Comparison of ENCODE assay signal across 12 mouse cellular contexts in genomic region chr14:61242611-61243010, GRCm38 (mm10). TPM values are rescaled to one million over a fixed set of nuclear protein-coding genes. Genes with fewer than 3 reads are reported as not detected.
DNase-seq lines count a peak whose midpoint lies in the region; ATAC-seq and TF ChIP-seq lines count a peak whose summit lies in the region.
"Had no signal": no experiment of that assay in that cellular context is flagged by ENCODE, and none has a peak within 500 bp of the region (broad histone marks: within the 10 kb centered on the region; RNA-seq: fewer than 3 reads in every experiment).

No protein-coding gene starts in this region.

- no peak for TF ChIP-seq POLR2A in MEL (IDR thresholded peaks at IDR 0.05; ENCODE audit: control insufficient read depth in 1 of 2, insufficient read depth in 1 of 2, low read depth in 1 of 2, low read length in 2 of 2, poor library complexity in 1 of 2)

- peak; percentile 36 for DNase-seq in CD4-positive, CD25-positive, alpha-beta regulatory T cell, adult 2 months (ENCODE audit: low read depth, low spot score)
- no peak for DNase-seq in layer of hippocampus, adult 2 months (ENCODE audit: low spot score in 2 of 2)
- DNase-seq in layer of hippocampus, adult 8-10 months (ENCODE audit: low spot score in 2 of 2), result no peak
- DNase-seq in MEL (ENCODE audit: low read depth, low spot score), result peak; percentile 64
- DNase-seq in left cerebral cortex, postnatal 25 days (ENCODE audit: low spot score in 2 of 2), result no peak
- DNase-seq in spleen, postnatal 14 days (ENCODE audit: low spot score in 2 of 2), result no peak
- DNase-seq: heart, postnatal 36 days; layer of hippocampus, postnatal 36 days had no signal

- no peaks in the 10 kb centered on the region for H3K4me1 ChIP-seq in MEL (ENCODE audit: control insufficient read depth in 1 of 2, insufficient read depth in 2 of 2, low read length in 2 of 2)
- H3K4me1 ChIP-seq: forebrain, embryonic 10.5 days; midbrain, embryonic 12.5 days had no signal

- H3K79me2 ChIP-seq in MEL (ENCODE audit: control insufficient read depth, insufficient read depth, low read length, poor library complexity), result no peaks in the 10 kb centered on the region

- H3K27ac ChIP-seq in layer of hippocampus, adult 2 months, result no peak overlapping the region
- H3K27ac ChIP-seq in MEL (ENCODE audit: control insufficient read depth, low read depth, low read length), result no peak overlapping the region
- H3K27ac ChIP-seq: forebrain, embryonic 10.5 days; midbrain, embryonic 12.5 days had no signal

- no peaks in the 10 kb centered on the region for H3K9me3 ChIP-seq in MEL (replicated peaks; ENCODE audit: insufficient read depth, low read length)

- no peak overlapping the region for H3K9ac ChIP-seq in MEL (ENCODE audit: control insufficient read depth, low read depth, low read length, poor library complexity, severe bottlenecking)
- H3K9ac ChIP-seq: midbrain, embryonic 12.5 days had no signal

- no peaks in the 10 kb centered on the region for H3K36me3 ChIP-seq in MEL (ENCODE audit: control insufficient read depth in 1 of 2, insufficient read depth in 2 of 2, low read length in 2 of 2)
- H3K36me3 ChIP-seq: forebrain, embryonic 10.5 days; midbrain, embryonic 12.5 days had no signal

- no peak for TF ChIP-seq EP300 in MEL (IDR thresholded peaks at IDR 0.05; ENCODE audit: low read depth in 1 of 2, low read length in 2 of 2)

- no peak for ATAC-seq in CD4-positive, CD25-positive, alpha-beta regulatory T cell, adult 4 months
- peak; percentile 80 for ATAC-seq in megakaryocyte progenitor cell, adult 5-6 weeks (replicated peaks; ENCODE audit: poor library complexity)

- TF ChIP-seq CTCF in layer of hippocampus, adult 2 months (conservative IDR thresholded peaks at IDR 0.05), result peak; percentile 69
- TF ChIP-seq CTCF in MEL (IDR thresholded peaks at IDR 0.05 in 2 of 3, conservative IDR thresholded peaks at IDR 0.05 in 1 of 3; ENCODE audit: control insufficient read depth in 1 of 3, insufficient read depth in 1 of 3, low read depth in 2 of 3, low read length in 3 of 3, poor library complexity in 1 of 3, severe bottlenecking in 1 of 3), result peak in 2 of 3 experiments; percentile 39; a peak in 4 of 6 replicates

- peak; percentile 26 for TF ChIP-seq RAD21 in MEL (IDR thresholded peaks at IDR 0.05; ENCODE audit: low read depth, low read length)

- no peak overlapping the region for H3K4me3 ChIP-seq in layer of hippocampus, adult 2 months
- H3K4me3 ChIP-seq in MEL (ENCODE audit: control insufficient read depth in 1 of 2, insufficient read depth in 1 of 2, low read depth in 2 of 2, low read length in 2 of 2), result no peak overlapping the region
- H3K4me3 ChIP-seq: forebrain, embryonic 10.5 days; midbrain, embryonic 12.5 days had no signal

- intact Hi-C loops in left cerebral cortex, postnatal 25 days (cut with DNase I), result loop anchor here (1.0 kb wide), 1 partner anchor 52 kb away; no protein-coding TSS in a partner anchor

- no peaks in the 10 kb centered on the region; a peak in 1 of 4 replicates for H3K27me3 ChIP-seq in MEL (ENCODE audit: control insufficient read depth in 1 of 2, insufficient read depth in 2 of 2, low read length in 2 of 2)
- H3K27me3 ChIP-seq: midbrain, embryonic 12.5 days had no signal

TF ChIP-seq in MEL, 35 proteins besides CTCF, POLR2A, EP300 and RAD21:
- TF ChIP-seq SMC3 (IDR thresholded peaks at IDR 0.05; ENCODE audit: low read depth, low read length), result peak; percentile 28
- TF ChIP-seq ZKSCAN1 (IDR thresholded peaks at IDR 0.05; ENCODE audit: low read depth, low read length), result no peak

RNA-seq across cellular contexts. Expression of gene Sgcg, which starts 15.7 kb away (rescaled TPM):
- not detected for polyA plus RNA-seq in CD4-positive, CD25-positive, alpha-beta regulatory T cell, adult 4 months (2017; shearing (Covaris generic))
- under 1 TPM in 1 of 2 experiments, not detected in 1; 0.28 TPM for total RNA-seq in layer of hippocampus, adult 2 months (2021)
- under 1 TPM in 2 of 4 experiments, not detected in 2; 0.43 to 0.74 TPM for total RNA-seq in layer of hippocampus, adult 8-10 months (2022)
- not detected in 2 replicates for total RNA-seq in MEL (2012; rRNA removed)
- polyA plus RNA-seq in MEL (2012; ENCODE audit: insufficient read depth in 1 of 2, insufficient read length in 2 of 2, low read depth in 1 of 2, low replicate concordance in 2 of 2, missing spikeins in 1 of 2), result not detected
- total RNA-seq in megakaryocyte progenitor cell, adult 5-6 weeks (2015), result not detected in 2 replicates
- not detected in 2 replicates for total RNA-seq in megakaryocyte progenitor cell, adult 5-6 weeks (2017)
- not detected for total RNA-seq in left cerebral cortex, postnatal 25 days (2021)
- total RNA-seq: layer of hippocampus, postnatal 36 days had no signal
- polyA plus RNA-seq: forebrain, embryonic 10.5 days; midbrain, embryonic 12.5 days had no signal

Comparison
In these comparisons a context has a peak if more than half of its experiments do, and no peak if none do; other contexts are left out.
1. DNase-seq: peak in CD4-positive, CD25-positive, alpha-beta regulatory T cell, adult 2 months (single experiment) and MEL (single experiment); none in layer of hippocampus, adult 2 months (0 of 2), layer of hippocampus, adult 8-10 months (0 of 2), left cerebral cortex, postnatal 25 days (0 of 2) and spleen, postnatal 14 days (0 of 2).